Mouse (Mus musculus): ENCODE results near the gene Birc3. TPM values are rescaled to one million over a fixed set of nuclear protein-coding genes. Genes with fewer than 3 reads are reported as not detected.

The Birc3 gene
- 245 TPM for polyA plus RNA-seq (2017; shearing (Covaris generic))

GRCm38 (mm10) chr9:7872775-7873439 lies at the start of gene Birc3:
TSS of gene Birc3 (minus strand) at chr9:7873186.

GRCm38 (mm10) chr9:7836905-7837805 lies 35.8 kb downstream of the Birc3 start, which contains the start of gene Birc2:
TSS of gene Birc2 (minus strand) at chr9:7837064.

Other genes starting within 250 kb of the Birc3 start
- not detected for gene Mmp20, start 245.0 kb downstream of the Birc3 start, polyA plus RNA-seq (2017; shearing (Covaris generic))
- gene Mmp7, start 181.1 kb downstream of the Birc3 start, polyA plus RNA-seq (2017; shearing (Covaris generic)), result not detected
- 366 TPM for gene Tmem123, start 109.1 kb downstream of the Birc3 start, polyA plus RNA-seq (2017; shearing (Covaris generic))
- 154 TPM for gene Birc2, start 36.1 kb downstream of the Birc3 start, polyA plus RNA-seq (2017; shearing (Covaris generic))
- 0.45 TPM for gene Yap1, start 131.4 kb upstream of the Birc3 start, polyA plus RNA-seq (2017; shearing (Covaris generic))
- gene Cfap300, start 169.6 kb upstream of the Birc3 start, polyA plus RNA-seq (2017; shearing (Covaris generic)), result 0.73 TPM

All from effector memory CD4-positive, alpha-beta T cell, adult 7 months (primary cell).